Mouse (Mus musculus) gastrocnemius, postnatal 25 days (tissue): ENCODE results near the gene Rnf180. TPM values are rescaled to one million over a fixed set of nuclear protein-coding genes. Genes with fewer than 3 reads are reported as not detected.

Experiments used
- DNase-seq: peaks from one replicate; pipeline ENCODE4 v3.0.0; 2022
- total RNA-seq, 2 experiments: library from RNA; stranded (reverse); gene quantifications; 1 replicate in 1 of 2; 2 replicates in 1 of 2; pipeline ENCODE4 v1.2.3; 2021

Rnf180 gene
- total RNA-seq, 2 experiments from 2014 or later = 0.10 to 0.24 TPM

- no peak for DNase-seq
Observed at GRCm38 (mm10) chr13:105122092-105122491, 172.5 kb downstream of the Rnf180 start.

DNA sequence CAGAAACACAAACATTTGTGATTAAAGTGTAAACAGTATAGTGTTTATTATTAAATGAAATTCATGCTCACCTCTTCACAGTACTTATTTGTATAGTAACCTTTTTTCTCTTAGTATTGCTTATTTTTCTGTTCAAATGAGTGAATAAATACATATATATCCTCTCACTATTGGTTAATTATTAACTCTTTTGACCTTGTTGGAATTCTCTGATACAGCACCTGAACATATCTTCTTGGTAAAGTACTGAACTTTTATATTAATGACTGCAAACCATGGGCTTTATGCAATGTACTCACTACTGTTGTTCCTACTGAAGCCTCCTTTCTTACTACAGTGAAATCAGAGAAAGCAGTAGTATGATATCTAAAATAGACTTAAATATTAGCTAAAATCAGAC lies 173.0 kb downstream of the Rnf180 start:
- DNase-seq = no peak

DNA sequence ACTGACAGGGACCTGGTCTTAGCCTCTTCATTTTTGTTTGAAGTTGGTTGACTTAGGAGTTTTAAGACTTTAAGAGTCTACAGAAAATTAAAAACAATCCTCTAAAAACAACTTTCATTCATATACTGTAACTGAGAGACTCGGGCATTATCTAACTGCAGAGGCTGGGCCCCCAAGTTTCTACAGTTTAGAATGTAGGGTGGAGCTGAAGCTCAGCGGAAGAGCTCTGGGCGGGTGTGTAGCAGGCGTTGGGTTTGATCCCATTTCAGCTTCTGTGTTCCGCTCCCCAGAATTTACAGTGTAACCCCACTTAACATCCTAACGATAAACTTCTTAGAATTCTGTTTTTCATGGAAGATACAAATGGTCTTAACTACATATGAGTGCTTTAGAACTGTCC lies 183.0 kb downstream of the Rnf180 start:
- DNase-seq = no peak

GRCm38 (mm10) chr13:105104385-105104784 lies 190.2 kb downstream of the Rnf180 start:
- no peak for DNase-seq

- no peak for DNase-seq
Observed at GRCm38 (mm10) chr13:105100705-105101104, 193.9 kb downstream of the Rnf180 start.

GRCm38 (mm10) chr13:105096316-105096715 lies 198.3 kb downstream of the Rnf180 start:
- DNase-seq = no peak

DNA sequence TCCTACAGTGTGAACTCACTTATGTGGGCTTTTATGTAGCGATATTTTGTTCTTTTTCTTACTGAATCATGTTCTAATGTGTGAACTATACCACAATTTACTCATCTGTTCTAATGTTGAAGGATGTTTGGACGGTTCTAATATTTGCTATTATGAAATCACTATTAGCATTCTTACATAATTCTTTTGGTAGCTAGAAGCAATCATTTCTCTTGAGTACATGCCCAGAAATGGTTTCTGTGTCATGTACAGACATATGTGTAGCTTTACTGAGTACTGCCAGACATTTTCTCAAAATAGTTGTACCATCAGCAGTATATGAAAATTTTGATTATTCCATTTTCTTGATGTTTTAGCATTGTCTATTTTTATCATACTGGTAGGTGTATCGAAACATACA lies 205.3 kb downstream of the Rnf180 start:
- no peak for DNase-seq

- no peak for DNase-seq
Observed at GRCm38 (mm10) chr13:105081862-105082261, 212.8 kb downstream of the Rnf180 start, which contains the start of gene 4933425L06Rik. Gene 4933425L06Rik, plus strand, starts transcription at chr13:105082122.

Other genes with a start within 250 kb of the Rnf180 start
- gene Rgs7bp, start 239.9 kb downstream of the Rnf180 start, total RNA-seq = 1 to 10 TPM in 1 of 2 experiments, under 1 TPM in 1; 0.49 to 1.7 TPM
- gene 4933425L06Rik, start 212.7 kb downstream of the Rnf180 start, total RNA-seq = not detected
- gene Htr1a, start 148.8 kb upstream of the Rnf180 start, total RNA-seq = not detected